Mouse (Mus musculus) cerebellum, adult 2 months (tissue): ENCODE measurements around the gene Slc46a2.

ENCODE experiments used
- CTCF ChIP-seq: fragments of 200-500 bp; IDR thresholded peaks from 2 replicates; pipeline ENCODE4 v1.5.1; 2011; ENCODE audit warnings: low read depth, mild to moderate bottlenecking, control low read depth, low read length, moderate library complexity, borderline replicate concordance; ENCODE audit not compliant: insufficient read depth
- POLR2A ChIP-seq: fragments of 200-500 bp; IDR thresholded peaks from 2 replicates; pipeline ENCODE4 v1.6.1; 2011; ENCODE audit warnings: low read length, control low read depth, borderline replicate concordance; ENCODE audit not compliant: insufficient read depth

DNA sequence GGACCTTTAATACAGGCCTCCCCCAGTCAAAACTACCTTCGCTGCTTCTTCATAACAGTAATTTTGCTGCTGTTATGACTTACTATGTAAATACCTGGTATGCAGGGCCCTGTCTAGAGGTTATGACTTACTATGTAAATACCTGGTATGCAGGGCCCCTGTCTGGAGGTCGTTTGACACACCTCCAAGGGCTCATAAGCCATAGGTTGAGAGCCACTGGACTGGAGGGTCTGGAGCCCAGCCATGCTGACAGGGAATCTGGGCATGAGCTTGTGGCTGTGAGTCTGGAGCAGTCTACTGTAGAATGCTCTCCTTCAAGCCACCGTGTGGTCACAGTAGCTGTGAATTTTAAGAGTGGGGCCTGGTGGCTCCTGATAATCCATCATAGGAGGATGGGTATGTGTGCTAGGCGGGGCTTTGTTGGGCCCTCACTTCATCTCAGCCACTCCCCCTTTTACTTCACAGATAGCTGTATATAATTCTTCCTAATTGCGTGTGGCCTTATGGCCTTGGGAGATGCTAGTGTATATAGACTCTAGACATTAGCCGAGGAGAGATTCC lies 30.6 kb downstream of the Slc46a2 start:
- TF ChIP-seq CTCF, result no peak
- TF ChIP-seq POLR2A, result no peak
